Mouse (Mus musculus): ENCODE data around the gene Lemd2. TPM values are rescaled to one million over a fixed set of nuclear protein-coding genes. Genes with fewer than 3 reads are reported as not detected.
"Not testable (repeated sequence)": the region's sequence is repeated elsewhere in the genome, so short reads cannot be mapped to it uniquely, and the experiment has no call there.

Gene Lemd2
- polyA plus RNA-seq, 1 experiment from 2014 or later, result 18.7 TPM

GRCm38 (mm10) chr17:27238637-27239036 lies 34.4 kb upstream of the Lemd2 start:
- no peaks in the 10 kb centered on the region for H3K27me3 ChIP-seq
- ATAC-seq (ENCODE audit: insufficient number of reproducible peaks, low FRiP score, low TSS enrichment, low read depth), result no peak
- WGBS, result 49% methylated on average over 8 of the region's 8 CpGs
- peaks cover 22% of the 10 kb centered on the region for H3K4me1 ChIP-seq
- no peaks in the 10 kb centered on the region for H3K36me3 ChIP-seq
- H3K4me3 ChIP-seq (replicated peaks), result no peak overlapping the region
- H3K27ac ChIP-seq (replicated peaks), result no peak overlapping the region
- H3K9ac ChIP-seq, result no peak overlapping the region
- H3K9me3 ChIP-seq (replicated peaks), result no peaks in the 10 kb centered on the region
- no peak overlapping the region for H3K4me2 ChIP-seq (replicated peaks)

- H3K4me1 ChIP-seq, result peaks cover 22% of the 10 kb centered on the region
- no peak for ATAC-seq (ENCODE audit: insufficient number of reproducible peaks, low FRiP score, low TSS enrichment, low read depth)
- no peak overlapping the region for H3K9ac ChIP-seq
- H3K27me3 ChIP-seq, result no peaks in the 10 kb centered on the region
- no peak overlapping the region for H3K27ac ChIP-seq (replicated peaks)
- H3K36me3 ChIP-seq, result no peaks in the 10 kb centered on the region
- H3K4me2 ChIP-seq (replicated peaks), result no peak overlapping the region
- 79% methylated on average over 8 of the region's 8 CpGs for WGBS
- no peak overlapping the region for H3K4me3 ChIP-seq (replicated peaks)
- H3K9me3 ChIP-seq (replicated peaks), result no peaks in the 10 kb centered on the region
These were observed 33.5 kb upstream of the Lemd2 start for GRCm38 (mm10) chr17:27237731-27238130.

GRCm38 (mm10) chr17:27233298-27233697 lies 29.0 kb upstream of the Lemd2 start:
- H3K36me3 ChIP-seq, result no peaks in the 10 kb centered on the region
- no peak overlapping the region for H3K9ac ChIP-seq
- H3K27me3 ChIP-seq, result 0 out of 2 replicates have a peak, but pooled peaks cover 3% of the 10 kb centered on the region
- H3K4me3 ChIP-seq (replicated peaks), result no peak overlapping the region
- H3K27ac ChIP-seq (replicated peaks), result no peak overlapping the region
- H3K4me2 ChIP-seq (replicated peaks), result no peak overlapping the region
- no peak for ATAC-seq (ENCODE audit: insufficient number of reproducible peaks, low FRiP score, low TSS enrichment, low read depth)
- WGBS, result 68% methylated on average over 7 of the region's 7 CpGs
- no peaks in the 10 kb centered on the region for H3K4me1 ChIP-seq
- H3K9me3 ChIP-seq (replicated peaks), result no peaks in the 10 kb centered on the region

GRCm38 (mm10) chr17:27232176-27232575 lies 27.9 kb upstream of the Lemd2 start:
- H3K27me3 ChIP-seq, result 0 out of 2 replicates have a peak, but pooled peaks cover 3% of the 10 kb centered on the region
- H3K4me3 ChIP-seq (replicated peaks), result no peak overlapping the region
- 69% methylated on average over 3 of the region's 3 CpGs for WGBS
- H3K9me3 ChIP-seq (replicated peaks), result no peaks in the 10 kb centered on the region
- H3K9ac ChIP-seq, result no peak overlapping the region
- H3K27ac ChIP-seq (replicated peaks), result no peak overlapping the region
- no peak for ATAC-seq (ENCODE audit: insufficient number of reproducible peaks, low FRiP score, low TSS enrichment, low read depth)
- no peak overlapping the region for H3K4me2 ChIP-seq (replicated peaks)
- H3K36me3 ChIP-seq, result no peaks in the 10 kb centered on the region
- H3K4me1 ChIP-seq, result no peaks in the 10 kb centered on the region

GRCm38 (mm10) chr17:27231586-27231985 lies 27.3 kb upstream of the Lemd2 start:
- not testable (repeated sequence) for H3K4me2 ChIP-seq (replicated peaks); ATAC-seq (ENCODE audit: insufficient number of reproducible peaks, low FRiP score, low TSS enrichment, low read depth); H3K4me1 ChIP-seq; H3K9ac ChIP-seq; H3K27ac ChIP-seq (replicated peaks); H3K4me3 ChIP-seq (replicated peaks); H3K9me3 ChIP-seq (replicated peaks); H3K27me3 ChIP-seq; H3K36me3 ChIP-seq
- 76% methylated on average over 4 of the region's 4 CpGs for WGBS

- Histone ChIP-seq H3K9ac (no peak overlapping the region), H3K36me3 (no peaks in the 10 kb centered on the region), H3K4me2 (replicated peaks) (no peak overlapping the region), H3K4me1 (no peaks in the 10 kb centered on the region), H3K9me3 (replicated peaks) (no peaks in the 10 kb centered on the region), H3K4me3 (replicated peaks) (no peak overlapping the region), H3K27ac (replicated peaks) (no peak overlapping the region), H3K27me3 (0 out of 2 replicates have a peak, but pooled peaks cover 7% of the 10 kb centered on the region)
- WGBS, result 67% methylated on average over 6 of the region's 6 CpGs
- no peak for ATAC-seq (ENCODE audit: insufficient number of reproducible peaks, low FRiP score, low TSS enrichment, low read depth)
These were observed 26.9 kb upstream of the Lemd2 start for GRCm38 (mm10) chr17:27231146-27231503.

- Histone ChIP-seq H3K27me3 (0 out of 2 replicates have a peak, but pooled peaks cover 9% of the 10 kb centered on the region), H3K9me3 (replicated peaks) (no peaks in the 10 kb centered on the region), H3K4me2 (replicated peaks) (no peak overlapping the region), H3K36me3 (no peaks in the 10 kb centered on the region), H3K27ac (replicated peaks) (no peak overlapping the region), H3K4me1 (no peaks in the 10 kb centered on the region), H3K9ac (no peak overlapping the region), H3K4me3 (replicated peaks) (no peak overlapping the region)
- 41% methylated on average over 8 of the region's 8 CpGs for WGBS
- ATAC-seq (ENCODE audit: insufficient number of reproducible peaks, low FRiP score, low TSS enrichment, low read depth), result no peak
These were observed 26.3 kb upstream of the Lemd2 start for GRCm38 (mm10) chr17:27230455-27231145.

- Histone ChIP-seq H3K27me3 (0 out of 2 replicates have a peak, but pooled peaks cover 9% of the 10 kb centered on the region), H3K9ac (no peak overlapping the region), H3K9me3 (replicated peaks) (no peaks in the 10 kb centered on the region), H3K4me2 (replicated peaks) (no peak overlapping the region), H3K4me3 (replicated peaks) (no peak overlapping the region), H3K4me1 (no peaks in the 10 kb centered on the region), H3K27ac (replicated peaks) (no peak overlapping the region), H3K36me3 (no peaks in the 10 kb centered on the region)
- ATAC-seq (ENCODE audit: insufficient number of reproducible peaks, low FRiP score, low TSS enrichment, low read depth), result no peak; the same call in 1 of the 2 replicates
- WGBS, result 15% methylated on average over 14 of the region's 14 CpGs
These were observed 25.6 kb upstream of the Lemd2 start for GRCm38 (mm10) chr17:27229710-27230454.

GRCm38 (mm10) chr17:27228216-27228915 lies 24.1 kb upstream of the Lemd2 start:
- no peak overlapping the region for H3K9ac ChIP-seq
- H3K4me1 ChIP-seq, result no peaks in the 10 kb centered on the region
- 16% methylated on average over 11 of the region's 11 CpGs for WGBS
- H3K9me3 ChIP-seq (replicated peaks), result no peaks in the 10 kb centered on the region
- H3K27me3 ChIP-seq, result 0 out of 2 replicates have a peak, but pooled peaks cover 9% of the 10 kb centered on the region
- no peak for ATAC-seq (ENCODE audit: insufficient number of reproducible peaks, low FRiP score, low TSS enrichment, low read depth)
- no peak overlapping the region for H3K27ac ChIP-seq (replicated peaks)
- H3K4me3 ChIP-seq (replicated peaks), result no peak overlapping the region
- no peaks in the 10 kb centered on the region for H3K36me3 ChIP-seq
- H3K4me2 ChIP-seq (replicated peaks), result no peak overlapping the region

- no peaks in the 10 kb centered on the region for H3K4me1 ChIP-seq
- H3K27ac ChIP-seq (replicated peaks), result no peak overlapping the region
- WGBS, result 51% methylated on average over 7 of the region's 7 CpGs
- H3K4me2 ChIP-seq (replicated peaks), result no peak overlapping the region
- no peak overlapping the region for H3K4me3 ChIP-seq (replicated peaks)
- no peak overlapping the region for H3K9ac ChIP-seq
- H3K36me3 ChIP-seq, result no peaks in the 10 kb centered on the region
- no peaks in the 10 kb centered on the region for H3K9me3 ChIP-seq (replicated peaks)
- H3K27me3 ChIP-seq, result 0 out of 2 replicates have a peak, but pooled peaks cover 9% of the 10 kb centered on the region
- ATAC-seq (ENCODE audit: insufficient number of reproducible peaks, low FRiP score, low TSS enrichment, low read depth), result no peak
These were observed 23.0 kb upstream of the Lemd2 start for GRCm38 (mm10) chr17:27227258-27227657.

GRCm38 (mm10) chr17:27226701-27227100 lies 22.4 kb upstream of the Lemd2 start:
- Histone ChIP-seq H3K4me1 (no peaks in the 10 kb centered on the region), H3K27ac (replicated peaks) (no peak overlapping the region), H3K4me2 (replicated peaks) (no peak overlapping the region), H3K9ac (no peak overlapping the region), H3K36me3 (no peaks in the 10 kb centered on the region), H3K4me3 (replicated peaks) (no peak overlapping the region), H3K9me3 (replicated peaks) (no peaks in the 10 kb centered on the region), H3K27me3 (0 out of 2 replicates have a peak, but pooled peaks cover 9% of the 10 kb centered on the region)
- WGBS, result 33% methylated on average over 3 of the region's 3 CpGs
- no peak for ATAC-seq (ENCODE audit: insufficient number of reproducible peaks, low FRiP score, low TSS enrichment, low read depth)
